Mouse (Mus musculus): ENCODE measurements around the gene Lcn11. TPM values are rescaled to one million over a fixed set of nuclear protein-coding genes. Genes with fewer than 3 reads are reported as not detected.

Lcn11 gene
- polyA plus RNA-seq (2017; shearing (Covaris generic)), result not detected

GRCm38 (mm10) chr2:25776717-25777116, at the start of gene Lcn11:
Lcn11 (plus strand) TSS chr2:25777017.

GRCm38 (mm10) chr2:25736709-25737108, 40.1 kb upstream of the Lcn11 start, which contains the start of gene Obp2b:
Obp2b (plus strand) TSS chr2:25737009.

GRCm38 (mm10) chr2:25765269-25765668, 11.5 kb upstream of the Lcn11 start, which contains the start of gene Lcn3:
Lcn3 (plus strand) TSS chr2:25765569.

GRCm38 (mm10) chr2:25781957-25782356, 5.1 kb downstream of the Lcn11 start, which contains the start of gene Gm13539:
Gm13539 (plus strand) TSS chr2:25782257.

GRCm38 (mm10) chr2:25815748-25816147, 38.9 kb downstream of the Lcn11 start, which contains the start of gene Glt6d1:
Glt6d1 (minus strand) TSS chr2:25815848.

GRCm38 (mm10) chr2:25822806-25823205, 46.0 kb downstream of the Lcn11 start, which contains the start of gene Lcn9:
Lcn9 (plus strand) TSS chr2:25823153.

Other genes with a start within 250 kb of the Lcn11 start
- gene Traf2, start 230.1 kb upstream of the Lcn11 start, polyA plus RNA-seq (2017; shearing (Covaris generic)), result 10 to 100 TPM; 52.5 to 80.6 TPM
- gene Edf1, start 219.2 kb upstream of the Lcn11 start, polyA plus RNA-seq (2017; shearing (Covaris generic)), result 100 to 1,000 TPM; 327 to 440 TPM
- gene Mamdc4, start 202.2 kb upstream of the Lcn11 start, polyA plus RNA-seq (2017; shearing (Covaris generic)), result 1 to 10 TPM; 1.2 to 1.8 TPM
- gene Phpt1, start 201.8 kb upstream of the Lcn11 start, polyA plus RNA-seq (2017; shearing (Covaris generic)), result 10 to 100 TPM; 51.3 to 89.9 TPM
- gene Ajm1, start 195.3 kb upstream of the Lcn11 start, polyA plus RNA-seq (2017; shearing (Covaris generic)), result under 1 TPM; 0.58 to 0.69 TPM
- 10 to 100 TPM; 30.8 to 31.8 TPM for gene Rabl6, start 168.5 kb upstream of the Lcn11 start, polyA plus RNA-seq (2017; shearing (Covaris generic))
- not detected for gene Ccdc183, start 159.3 kb upstream of the Lcn11 start, polyA plus RNA-seq (2017; shearing (Covaris generic))
- 1 to 10 TPM; 1.2 to 4.9 TPM for gene Tmem141, start 155.0 kb upstream of the Lcn11 start, polyA plus RNA-seq (2017; shearing (Covaris generic))
- gene Fcna, start 149.0 kb upstream of the Lcn11 start, polyA plus RNA-seq (2017; shearing (Covaris generic)), result 1 to 10 TPM; 4.7 to 8.3 TPM
- gene Lcn8, start 123.9 kb upstream of the Lcn11 start, polyA plus RNA-seq (2017; shearing (Covaris generic)), result not detected
- gene Lcn5, start 119.1 kb upstream of the Lcn11 start, polyA plus RNA-seq (2017; shearing (Covaris generic)), result not detected
- gene Lcn6, start 100.2 kb upstream of the Lcn11 start, polyA plus RNA-seq (2017; shearing (Covaris generic)), result under 1 TPM in 1 of 2 experiments, not detected in 1; 0.60 TPM
- gene Lcn10, start 94.3 kb upstream of the Lcn11 start, polyA plus RNA-seq (2017; shearing (Covaris generic)), result under 1 TPM; 0.14 to 0.21 TPM
- not detected for gene Obp2a, start 77.0 kb upstream of the Lcn11 start, polyA plus RNA-seq (2017; shearing (Covaris generic))
- gene Bmyc, start 70.3 kb upstream of the Lcn11 start, polyA plus RNA-seq (2017; shearing (Covaris generic)), result 10 to 100 TPM; 57.5 to 58.4 TPM
- not detected for gene Obp2b, start 40.0 kb upstream of the Lcn11 start, polyA plus RNA-seq (2017; shearing (Covaris generic))
- gene Lcn3, start 11.4 kb upstream of the Lcn11 start, polyA plus RNA-seq (2017; shearing (Covaris generic)), result under 1 TPM in 1 of 2 experiments, not detected in 1; 0.34 TPM
- not detected for gene Gm13539, start 5.2 kb downstream of the Lcn11 start, polyA plus RNA-seq (2017; shearing (Covaris generic))
- gene Glt6d1, start 38.8 kb downstream of the Lcn11 start, polyA plus RNA-seq (2017; shearing (Covaris generic)), result under 1 TPM in 1 of 2 experiments, not detected in 1; 0.42 TPM
- gene Lcn9, start 46.1 kb downstream of the Lcn11 start, polyA plus RNA-seq (2017; shearing (Covaris generic)), result not detected
- not detected for gene Sohlh1, start 70.2 kb downstream of the Lcn11 start, polyA plus RNA-seq (2017; shearing (Covaris generic))
- under 1 TPM in 1 of 2 experiments, not detected in 1; 0.20 TPM for gene Kcnt1, start 86.7 kb downstream of the Lcn11 start, polyA plus RNA-seq (2017; shearing (Covaris generic))
- 10 to 100 TPM; 11.3 to 26.3 TPM for gene Camsap1, start 206.3 kb downstream of the Lcn11 start, polyA plus RNA-seq (2017; shearing (Covaris generic))
- 10 to 100 TPM; 70.9 to 86.1 TPM for gene Ubac1, start 244.7 kb downstream of the Lcn11 start, polyA plus RNA-seq (2017; shearing (Covaris generic))

Measured in activated CD4-positive, CD25-positive, alpha-beta regulatory T cell (primary cell).